Mouse (Mus musculus) kidney, embryonic 16.5 days (tissue): Measurements from ENCODE around the gene Cavin2. TPM values are rescaled to one million over a fixed set of nuclear protein-coding genes. Genes with fewer than 3 reads are reported as not detected.

ENCODE experiments used
- ATAC-seq: fragments of 200-750 bp; cut with Nextera tagmentation; 2 replicates; pipeline ENCODE4 v1.8.0; 2017; ENCODE audit warnings: moderate TSS enrichment; ENCODE audit not compliant: low FRiP score, low TSS enrichment
- H3K27ac ChIP-seq: fragments of 300-500 bp; sonication (generic); 2 replicates; pipeline ENCODE4 v1.5.1; 2014; ENCODE audit warnings: low read length
- H3K27me3 ChIP-seq: fragments of 300-500 bp; sonication (generic); 2 replicates; pipeline ENCODE4 v1.6.1; 2014; ENCODE audit warnings: low read length, control low read depth, mixed read lengths; ENCODE audit not compliant: insufficient read depth
- H3K36me3 ChIP-seq: fragments of 300-500 bp; sonication (generic); 2 replicates; pipeline ENCODE4 v1.6.1; 2014; ENCODE audit warnings: low read length, control low read depth, mixed read lengths; ENCODE audit not compliant: insufficient read depth
- H3K4me1 ChIP-seq: fragments of 300-500 bp; sonication (generic); 2 replicates; pipeline ENCODE4 v1.6.1; 2014; ENCODE audit warnings: low read length, control low read depth, mixed read lengths; ENCODE audit not compliant: insufficient read depth
- H3K4me2 ChIP-seq: fragments of 300-500 bp; sonication (generic); replicated peaks from 2 replicates; pipeline ENCODE4 v1.6.1; 2014; ENCODE audit warnings: low read depth, low read length
- H3K4me3 ChIP-seq: fragments of 300-500 bp; sonication (generic); 2 replicates; pipeline ENCODE4 v1.5.1; 2014; ENCODE audit warnings: mild to moderate bottlenecking, low read length
- H3K9ac ChIP-seq: fragments of 300-500 bp; sonication (generic); replicated peaks from 2 replicates; pipeline ENCODE4 v1.6.1; 2014; ENCODE audit warnings: low read length
- H3K9me3 ChIP-seq: fragments of 300-500 bp; sonication (generic); 2 replicates; pipeline ENCODE4 v1.6.1; 2016; ENCODE audit warnings: low read length, control low read depth
- WGBS: fragments of 180-500 bp; shearing (Covaris S2); extraction: QIAGEN DNeasy Blood & Tissue Kit; methylation state at CpG from one replicate; pipeline ENCODE4 v1.1.7; 2014; 5-methylcytosine and 5-hydroxymethylcytosine counted together
- polyA plus RNA-seq: library from polyadenylated mRNA; unstranded; fragments of >200 nt; fragmentation: Nextera tagmentation; extraction: Ambion mirVana; gene quantifications from 2 replicates; pipeline ENCODE4 v1.2.1, GENCODE M21; 2015

The Cavin2 gene
- polyA plus RNA-seq = 34.4 and 39.5 TPM in 2 replicates

GRCm38 (mm10) chr1:51288755-51289619, at the start of gene Cavin2:
Gene Cavin2, plus strand, starts transcription at chr1:51289126.
- H3K9ac ChIP-seq = peak within 1 kb of the TSS; percentile 53
- no peaks in the 10 kb centered on the region for H3K27me3 ChIP-seq
- peak within 1 kb of the TSS; percentile 80 for H3K27ac ChIP-seq
- peak; percentile 84 for ATAC-seq
- H3K9me3 ChIP-seq = no peaks in the 10 kb centered on the region
- H3K4me2 ChIP-seq = peak within 1 kb of the TSS; percentile 51
- no peaks in the 10 kb centered on the region for H3K36me3 ChIP-seq
- 37% methylated on average over 17 of the region's 17 CpGs for WGBS
- H3K4me3 ChIP-seq = peak within 1 kb of the TSS; percentile 38
- H3K4me1 ChIP-seq = peaks cover 27% of the 10 kb centered on the region

- no peak overlapping the region for H3K4me2 ChIP-seq
- 0 out of 2 replicates have a peak overlapping the region, but pooled peaks have one; percentile 7 for H3K27ac ChIP-seq
- ATAC-seq = peak; percentile 75; the same call in 1 of the 2 replicates
- H3K4me3 ChIP-seq = no peak overlapping the region
- 26% methylated on average over 3 of the region's 3 CpGs for WGBS
- no peaks in the 10 kb centered on the region for H3K9me3 ChIP-seq
- no peak overlapping the region for H3K9ac ChIP-seq
- no peaks in the 10 kb centered on the region for H3K36me3 ChIP-seq
- H3K27me3 ChIP-seq = no peaks in the 10 kb centered on the region
- peaks cover 26% of the 10 kb centered on the region for H3K4me1 ChIP-seq
Observed at GRCm38 (mm10) chr1:51241311-51241986, 47.5 kb upstream of the Cavin2 start.

GRCm38 (mm10) chr1:51243294-51243693, 45.6 kb upstream of the Cavin2 start:
- H3K9ac ChIP-seq = no peak overlapping the region
- H3K4me2 ChIP-seq = no peak overlapping the region
- H3K27ac ChIP-seq = no peak overlapping the region
- H3K27me3 ChIP-seq = no peaks in the 10 kb centered on the region
- no peak overlapping the region for H3K4me3 ChIP-seq
- H3K4me1 ChIP-seq = peaks cover 26% of the 10 kb centered on the region
- no peaks in the 10 kb centered on the region for H3K36me3 ChIP-seq
- WGBS = 66% methylated on average over 3 of the region's 3 CpGs
- no peak for ATAC-seq
- no peaks in the 10 kb centered on the region for H3K9me3 ChIP-seq

- H3K27ac ChIP-seq = no peak overlapping the region
- H3K9me3 ChIP-seq = no peaks in the 10 kb centered on the region
- H3K4me2 ChIP-seq = no peak overlapping the region
- WGBS = 60% methylated on average over 3 of the region's 3 CpGs
- H3K9ac ChIP-seq = no peak overlapping the region
- no peak overlapping the region for H3K4me3 ChIP-seq
- no peaks in the 10 kb centered on the region for H3K27me3 ChIP-seq
- no peaks in the 10 kb centered on the region for H3K36me3 ChIP-seq
- peak; percentile 49; the same call in 1 of the 2 replicates for ATAC-seq
- H3K4me1 ChIP-seq = peaks cover 26% of the 10 kb centered on the region
Observed at GRCm38 (mm10) chr1:51243869-51244268, 45.1 kb upstream of the Cavin2 start.

- peak overlapping the region; percentile 43 for H3K27ac ChIP-seq
- H3K9ac ChIP-seq = no peak overlapping the region
- H3K9me3 ChIP-seq = no peaks in the 10 kb centered on the region
- H3K36me3 ChIP-seq = no peaks in the 10 kb centered on the region
- no peak overlapping the region for H3K4me2 ChIP-seq
- H3K27me3 ChIP-seq = no peaks in the 10 kb centered on the region
- 24% methylated on average over 3 of the region's 3 CpGs for WGBS
- peak; percentile 39; the same call in 1 of the 2 replicates for ATAC-seq
- no peak overlapping the region for H3K4me3 ChIP-seq
- peaks cover 26% of the 10 kb centered on the region for H3K4me1 ChIP-seq
Observed at GRCm38 (mm10) chr1:51245381-51245780, 43.5 kb upstream of the Cavin2 start.

- H3K9ac ChIP-seq = no peak overlapping the region
- no peak overlapping the region for H3K27ac ChIP-seq
- 77% methylated on average over 5 of the region's 5 CpGs for WGBS
- H3K36me3 ChIP-seq = no peaks in the 10 kb centered on the region
- H3K4me3 ChIP-seq = no peak overlapping the region
- no peak overlapping the region for H3K4me2 ChIP-seq
- H3K27me3 ChIP-seq = no peaks in the 10 kb centered on the region
- ATAC-seq = no peak
- peaks cover 7% of the 10 kb centered on the region; the same call in 1 of the 2 replicates for H3K4me1 ChIP-seq
- no peaks in the 10 kb centered on the region for H3K9me3 ChIP-seq
Observed at GRCm38 (mm10) chr1:51250302-51250701, 38.6 kb upstream of the Cavin2 start.

- no peak overlapping the region for H3K4me3 ChIP-seq
- H3K27ac ChIP-seq = peak overlapping the region; percentile 76
- no peak overlapping the region for H3K9ac ChIP-seq
- no peaks in the 10 kb centered on the region for H3K36me3 ChIP-seq
- no peaks in the 10 kb centered on the region for H3K9me3 ChIP-seq
- no peaks in the 10 kb centered on the region for H3K27me3 ChIP-seq
- peaks cover 14% of the 10 kb centered on the region for H3K4me1 ChIP-seq
- 32% methylated on average over 5 of the region's 5 CpGs for WGBS
- peak; percentile 88 for ATAC-seq
- no peak overlapping the region for H3K4me2 ChIP-seq
Observed at GRCm38 (mm10) chr1:51265118-51265800, 23.7 kb upstream of the Cavin2 start.

- Histone ChIP-seq H3K27me3 (no peaks in the 10 kb centered on the region), H3K36me3 (no peaks in the 10 kb centered on the region), H3K4me1 (peaks cover 14% of the 10 kb centered on the region), H3K4me2 (no peak overlapping the region), H3K9ac (no peak overlapping the region), H3K4me3 (no peak overlapping the region), H3K27ac (peak overlapping the region; percentile 76), H3K9me3 (no peaks in the 10 kb centered on the region)
- WGBS = 51% methylated on average over 2 of the region's 2 CpGs
- peak; percentile 40; the same call in 1 of the 2 replicates for ATAC-seq
Observed at GRCm38 (mm10) chr1:51265926-51266325, 23.0 kb upstream of the Cavin2 start.

GRCm38 (mm10) chr1:51267125-51267524, 21.8 kb upstream of the Cavin2 start:
- Histone ChIP-seq H3K9ac (no peak overlapping the region), H3K36me3 (no peaks in the 10 kb centered on the region), H3K27me3 (no peaks in the 10 kb centered on the region), H3K9me3 (no peaks in the 10 kb centered on the region), H3K4me1 (peaks cover 14% of the 10 kb centered on the region), H3K4me2 (no peak overlapping the region; the same call in 1 of the 2 replicates), H3K4me3 (no peak overlapping the region), H3K27ac (peak overlapping the region; percentile 25; the same call in 1 of the 2 replicates)
- WGBS = 26% methylated on average over 5 of the region's 5 CpGs
- peak; percentile 24; the same call in 1 of the 2 replicates for ATAC-seq
